Mouse (Mus musculus) CH12.LX (cell line): ENCODE measurements around the gene Rsph6a. TPM values are rescaled to one million over a fixed set of nuclear protein-coding genes. Genes with fewer than 3 reads are reported as not detected.

ENCODE experiments used
- DNase-seq: peaks from one replicate; pipeline ENCODE4 v3.0.0-alpha.2; 2013; ENCODE audit errors: extremely low read depth
- H3K27ac ChIP-seq: 2 replicates; pipeline ENCODE4 v1.5.1; 2012; ENCODE audit warnings: low read depth, mild to moderate bottlenecking, control low read depth, moderate library complexity; ENCODE audit not compliant: insufficient read depth
- H3K27me3 ChIP-seq: replicated peaks from 2 replicates; pipeline ENCODE3; 2012; ENCODE audit warnings: inconsistent platforms
- H3K36me3 ChIP-seq, 2 experiments: replicated peaks in 1 of 2; 2 replicates each; pipeline versions ENCODE3 to v1.6.1; 2012; ENCODE audit warnings: inconsistent platforms in 1 of 2, low read length in 1 of 2, mild to moderate bottlenecking in 1 of 2, mixed read lengths in 1 of 2, moderate library complexity in 1 of 2; ENCODE audit not compliant: control insufficient read depth in 1 of 2, insufficient read depth in 1 of 2
- H3K4me1 ChIP-seq, 2 experiments: 2 replicates each; pipeline ENCODE4 v1.6.1; 2012; ENCODE audit warnings: inconsistent platforms in 1 of 2, moderate library complexity in 1 of 2; ENCODE audit not compliant: insufficient read depth in 2 of 2, control insufficient read depth in 1 of 2
- H3K4me2 ChIP-seq: 2 replicates; pipeline ENCODE4 v1.6.1; 2012; ENCODE audit warnings: low read depth, mild to moderate bottlenecking, control low read depth; ENCODE audit not compliant: poor library complexity, insufficient read depth, severe bottlenecking
- H3K4me3 ChIP-seq, 3 experiments: fragments of 150-350 bp in 1 of 3; sonication (generic) in 1 of 3; replicated peaks in 1 of 3; 2 replicates each; pipeline versions ENCODE3 to v1.5.1; 2011 to 2012; ENCODE audit warnings: low read depth in 2 of 3, low read length in 2 of 3, mild to moderate bottlenecking in 2 of 3, moderate library complexity in 2 of 3, control low read depth in 1 of 3, improper control_type of control experiment in 1 of 3, inconsistent platforms in 1 of 3, mixed read lengths in 1 of 3; ENCODE audit not compliant: poor library complexity in 1 of 3
- H3K79me2 ChIP-seq: replicated peaks from 2 replicates; pipeline ENCODE4 v1.6.1; 2012; ENCODE audit warnings: mild to moderate bottlenecking, moderate library complexity; ENCODE audit not compliant: control insufficient read depth, poor library complexity, insufficient read depth, severe bottlenecking; ENCODE audit errors: extremely low read depth
- H3K9ac ChIP-seq: 2 replicates; pipeline ENCODE4 v1.6.1; 2012; ENCODE audit warnings: low read depth, mild to moderate bottlenecking, control low read depth, moderate library complexity; ENCODE audit not compliant: insufficient read depth
- H3K9me3 ChIP-seq: replicated peaks from 2 replicates; pipeline ENCODE3; 2012; ENCODE audit warnings: low read length, inconsistent platforms, mixed read lengths
- CTCF ChIP-seq, 2 experiments: IDR thresholded peaks in 1 of 2; conservative IDR thresholded peaks in 1 of 2; 2 replicates each; pipeline ENCODE4 v1.5.1; 2011 to 2012; ENCODE audit warnings: low read depth in 2 of 2, low read length in 2 of 2, improper control_type of control experiment in 1 of 2, inconsistent platforms in 1 of 2, mild to moderate bottlenecking in 1 of 2, moderate library complexity in 1 of 2
- ELF1 ChIP-seq: IDR thresholded peaks from 2 replicates; pipeline ENCODE4 v1.6.1; 2014; ENCODE audit warnings: low read depth, mild to moderate bottlenecking, inconsistent platforms, low read length, improper control_type of control experiment
- EP300 ChIP-seq: IDR thresholded peaks from 2 replicates; pipeline ENCODE4 v1.6.1; 2011; ENCODE audit warnings: low read length, improper control_type of control experiment
- JUN ChIP-seq: IDR thresholded peaks from 2 replicates; pipeline ENCODE4 v1.6.1; 2011; ENCODE audit warnings: low read depth, mild to moderate bottlenecking, low read length, improper control_type of control experiment, moderate library complexity; ENCODE audit not compliant: insufficient read depth
- MAX ChIP-seq: IDR thresholded peaks from 2 replicates; pipeline ENCODE4 v1.6.1; 2011; ENCODE audit warnings: low read length, improper control_type of control experiment
- MYC ChIP-seq: IDR thresholded peaks from 2 replicates; pipeline ENCODE4 v1.6.1; 2011; ENCODE audit warnings: low read depth, mild to moderate bottlenecking, improper control_type of control experiment, low read length
- NELFE ChIP-seq: IDR thresholded peaks from 2 replicates; pipeline ENCODE4 v1.6.1; 2011; ENCODE audit warnings: low read depth, low read length, improper control_type of control experiment
- NRF1 ChIP-seq: IDR thresholded peaks from 2 replicates; pipeline ENCODE4 v1.6.1; 2014; ENCODE audit warnings: low read depth, mild to moderate bottlenecking, inconsistent platforms, low read length, improper control_type of control experiment, moderate library complexity
- PAX5 ChIP-seq: IDR thresholded peaks from 2 replicates; pipeline ENCODE4 v1.6.1; 2012; ENCODE audit warnings: low read length, inconsistent platforms, mixed read lengths
- POLR2A ChIP-seq: IDR thresholded peaks from 2 replicates; pipeline ENCODE4 v1.6.1; 2011; ENCODE audit warnings: low read depth, mild to moderate bottlenecking, improper control_type of control experiment, low read length
- SMC3 ChIP-seq: IDR thresholded peaks from 2 replicates; pipeline ENCODE4 v1.6.1; 2011; ENCODE audit warnings: low read depth, low read length, improper control_type of control experiment
- TBP ChIP-seq: conservative IDR thresholded peaks from 2 replicates; pipeline ENCODE4 v1.6.1; 2011; ENCODE audit warnings: low read depth, low read length, improper control_type of control experiment
- TCF12 ChIP-seq: IDR thresholded peaks from 2 replicates; pipeline ENCODE4 v1.6.1; 2014; ENCODE audit warnings: low read depth, mild to moderate bottlenecking, inconsistent platforms, low read length, improper control_type of control experiment
- USF2 ChIP-seq: conservative IDR thresholded peaks from 2 replicates; pipeline ENCODE4 v1.6.1; 2011; ENCODE audit warnings: low read depth, low read length, improper control_type of control experiment
- ZKSCAN1 ChIP-seq: IDR thresholded peaks from 2 replicates; pipeline ENCODE4 v1.6.1; 2012; ENCODE audit warnings: low read depth, inconsistent platforms, low read length, improper control_type of control experiment, borderline replicate concordance
- ZNF384 ChIP-seq: IDR thresholded peaks from 2 replicates; pipeline ENCODE4 v1.6.1; 2012; ENCODE audit warnings: low read depth, low read length, improper control_type of control experiment, inconsistent platforms
- dilution Hi-C: fragments of 300-500 bp; cut with MboI; formaldehyde crosslinking; loops from 2 replicates; pipeline ENCODE4 v1.14.3; 2020; ENCODE audit warnings: low sequenced_read_pairs; ENCODE audit not compliant: extremely low pct_unique_long_range_greater_than_20kb, extremely low pct_ligation_motif_present
- in situ Hi-C: fragments of 300-500 bp; cut with MboI; formaldehyde crosslinking; loops from 3 replicates; pipeline ENCODE4 v1.14.3; 2019; ENCODE audit warnings: low sequenced_read_pairs, low pct_ligation_motif_present, low pct_unique_long_range_greater_than_20kb, mixed read lengths
- polyA plus RNA-seq: library from polyadenylated mRNA; unstranded; fragments of >175 nt; gene quantifications from 2 replicates; pipeline ENCODE4 v1.2.1, GENCODE M21; 2012; ENCODE audit warnings: low read depth; ENCODE audit not compliant: insufficient read length
- total RNA-seq, 2 experiments: library from RNA; depleted of rRNA; stranded (reverse); fragments of 300-350 nt in 1 of 2; fragments of >200 nt in 1 of 2; gene quantifications; 2 replicates each; pipeline ENCODE4 v1.2.3; 2012 to 2014

Rsph6a gene
- 0.17 and 0.25 TPM in 2 replicates for total RNA-seq (2012; rRNA removed)
- total RNA-seq (2014; rRNA removed), result not detected in 2 replicates
- polyA plus RNA-seq, result not detected in 2 replicates

DNA sequence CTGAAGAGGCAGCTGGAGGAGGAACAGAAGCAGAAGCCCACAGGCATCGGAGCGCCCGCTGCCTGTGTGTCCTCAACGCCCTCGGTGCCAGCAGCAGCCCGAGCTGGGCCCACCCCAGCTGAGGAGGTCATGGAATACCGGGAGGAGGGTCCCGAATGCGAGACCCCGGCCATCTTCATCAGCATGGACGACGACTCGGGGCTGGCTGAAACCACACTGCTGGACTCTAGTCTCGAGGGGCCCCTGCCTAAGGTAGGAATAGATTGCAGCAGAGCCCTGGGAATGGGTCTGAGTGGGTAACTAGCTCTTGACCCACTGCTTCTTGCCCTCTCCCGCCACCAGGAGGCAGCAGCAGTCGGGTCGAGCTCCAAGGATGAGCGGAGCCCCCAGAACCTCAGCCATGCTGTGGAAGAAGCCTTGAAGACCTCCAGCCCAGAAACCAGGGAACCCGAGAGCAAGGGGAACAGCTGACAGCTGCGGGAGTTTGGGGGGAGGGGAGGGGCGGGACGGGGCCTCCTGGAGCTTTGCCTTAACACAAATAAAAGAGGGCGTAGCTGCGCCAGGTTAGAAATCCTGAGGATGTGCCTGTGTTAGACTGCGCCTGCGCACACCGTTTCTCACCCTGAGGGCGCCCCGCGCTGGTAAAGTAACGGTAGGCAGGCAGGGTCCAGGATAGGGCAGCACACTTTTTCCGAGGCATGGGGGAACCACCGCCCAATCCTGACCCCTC is at the start of gene Rsph6a:
Gene Rsph6a, plus strand, starts transcription at position 644 of the 730 bp plus-strand sequence.
- Histone ChIP-seq H3K4me1 (peaks cover 0 to 12% of the 10 kb centered on the region in 2 experiments; a peak in 1 of 4 replicates), H3K36me3 (peaks cover 63 to 93% of the 10 kb centered on the region in 2 experiments), H3K27me3 (no peaks in the 10 kb centered on the region), H3K79me2 (no peaks in the 10 kb centered on the region), H3K4me3 (no peak within 1 kb of the TSS), H3K9me3 (no peaks in the 10 kb centered on the region), H3K9ac (no peak within 1 kb of the TSS), H3K4me2 (no peak within 1 kb of the TSS), H3K27ac (no peak within 1 kb of the TSS)
- in situ Hi-C loops, result no loop called here
- DNase-seq, result peak; percentile 12
- dilution Hi-C loops, result no loop called here
- TF ChIP-seq CTCF (conservative IDR thresholded peaks at IDR 0.05 in 1 of 2, IDR thresholded peaks at IDR 0.05 in 1 of 2; ENCODE audit: low read depth in 2 of 2, low read length in 2 of 2) (peak in 1 of 2 experiments; percentile 55; a peak in 2 of 4 replicates), MYC (no peak), SMC3 (peak; percentile 39)

GRCm38 (mm10) chr7:19005417-19006121 is 48.9 kb upstream of the Rsph6a start:
- no peak overlapping the region for H3K4me3 ChIP-seq
- TF ChIP-seq TCF12, result no peak
- TF ChIP-seq ZNF384, result no peak
- no peak for TF ChIP-seq ZKSCAN1
- TF ChIP-seq USF2, result no peak
- no peak for TF ChIP-seq TBP
- no peak for TF ChIP-seq MYC
- no peak for TF ChIP-seq POLR2A
- TF ChIP-seq NELFE, result no peak
- TF ChIP-seq NRF1, result no peak
- TF ChIP-seq MAX, result no peak
- no peak for TF ChIP-seq PAX5
- TF ChIP-seq ELF1, result no peak
- no peak for TF ChIP-seq EP300
- TF ChIP-seq JUN, result no peak
- TF ChIP-seq CTCF (conservative IDR thresholded peaks at IDR 0.05 in 1 of 2, IDR thresholded peaks at IDR 0.05 in 1 of 2; ENCODE audit: low read depth in 2 of 2, low read length in 2 of 2), result no peak
- H3K9me3 ChIP-seq, result peaks cover 4% of the 10 kb centered on the region
- no peak overlapping the region for H3K27ac ChIP-seq
- in situ Hi-C loops, result no loop called here
- no peak overlapping the region for H3K9ac ChIP-seq
- peaks cover 5 to 40% of the 10 kb centered on the region in 2 experiments; a peak in 3 of 4 replicates for H3K4me1 ChIP-seq
- no peak for DNase-seq
- H3K27me3 ChIP-seq, result peaks cover 13% of the 10 kb centered on the region
- H3K36me3 ChIP-seq, result peaks cover 8 to 23% of the 10 kb centered on the region in 2 experiments
- dilution Hi-C loops, result no loop called here
- H3K79me2 ChIP-seq, result no peaks in the 10 kb centered on the region
- H3K4me2 ChIP-seq, result no peak overlapping the region
